Mouse (Mus musculus) testis, adult 2 months (tissue): ENCODE data around the gene Syndig1l.

Experiments used
- CTCF ChIP-seq: fragments of 200-500 bp; IDR thresholded peaks from 2 replicates; pipeline ENCODE4 v1.5.1; 2012; ENCODE audit warnings: low read depth, mild to moderate bottlenecking, inconsistent platforms, low read length, moderate library complexity; ENCODE audit not compliant: control insufficient read depth, insufficient read depth, insufficient replicate concordance
- POLR2A ChIP-seq: fragments of 200-500 bp; IDR thresholded peaks from 2 replicates; pipeline ENCODE4 v1.6.1; 2012; ENCODE audit warnings: low read depth, mild to moderate bottlenecking, inconsistent platforms, low read length, moderate library complexity; ENCODE audit not compliant: control insufficient read depth

- no peak for TF ChIP-seq CTCF
- TF ChIP-seq POLR2A: no peak
Measured at GRCm38 (mm10) chr12:84671646-84672045, 27.0 kb downstream of the Syndig1l start.
